Mouse (Mus musculus) limb, embryonic 13.5 days (tissue): ENCODE measurements around the gene Kars. TPM values are rescaled to one million over a fixed set of nuclear protein-coding genes. Genes with fewer than 3 reads are reported as not detected.

Source experiments
- ATAC-seq: fragments of 200-750 bp; cut with Nextera tagmentation; 2 replicates; pipeline ENCODE4 v1.8.0; 2017; ENCODE audit warnings: low read depth, moderate number of reproducible peaks, moderate TSS enrichment; ENCODE audit not compliant: low FRiP score
- H3K27ac ChIP-seq: fragments of 300-500 bp; sonication (generic); 2 replicates; pipeline ENCODE4 v1.5.1; 2015; ENCODE audit warnings: inconsistent platforms, mild to moderate bottlenecking, moderate library complexity
- H3K27me3 ChIP-seq: fragments of 300-500 bp; sonication (generic); 2 replicates; pipeline ENCODE4 v1.6.1; 2015; ENCODE audit warnings: mild to moderate bottlenecking, inconsistent platforms
- H3K36me3 ChIP-seq: fragments of 300-500 bp; sonication (generic); 2 replicates; pipeline ENCODE4 v1.6.1; 2015; ENCODE audit warnings: inconsistent platforms, mild to moderate bottlenecking, moderate library complexity
- H3K4me1 ChIP-seq: fragments of 300-500 bp; sonication (generic); 2 replicates; pipeline ENCODE4 v1.6.1; 2015; ENCODE audit warnings: inconsistent platforms
- H3K4me2 ChIP-seq: fragments of 300-500 bp; sonication (generic); replicated peaks from 2 replicates; pipeline ENCODE4 v1.6.1; 2015; ENCODE audit warnings: inconsistent platforms, mild to moderate bottlenecking, moderate library complexity
- H3K4me3 ChIP-seq: fragments of 300-500 bp; sonication (generic); 2 replicates; pipeline ENCODE4 v1.5.1; 2015; ENCODE audit warnings: moderate library complexity, mild to moderate bottlenecking, inconsistent platforms
- H3K9ac ChIP-seq: fragments of 300-500 bp; sonication (generic); 2 replicates; pipeline ENCODE4 v1.6.1; 2015; ENCODE audit warnings: mild to moderate bottlenecking, inconsistent platforms
- H3K9me3 ChIP-seq: fragments of 300-500 bp; sonication (generic); 2 replicates; pipeline ENCODE4 v1.6.1; 2016; ENCODE audit warnings: inconsistent platforms
- WGBS: fragments of 180-500 bp; shearing (Covaris S2); methylation state at CpG from one replicate; pipeline ENCODE4 v1.1.7; 2015; 5-methylcytosine and 5-hydroxymethylcytosine counted together
- polyA plus RNA-seq: library from polyadenylated mRNA; unstranded; fragments of >200 nt; fragmentation: Nextera tagmentation; extraction: Ambion mirVana; gene quantifications from 2 replicates; pipeline ENCODE4 v1.2.1, GENCODE M21; 2015

Kars gene
- polyA plus RNA-seq, 1 experiment from 2014 or later = 222 TPM

DNA sequence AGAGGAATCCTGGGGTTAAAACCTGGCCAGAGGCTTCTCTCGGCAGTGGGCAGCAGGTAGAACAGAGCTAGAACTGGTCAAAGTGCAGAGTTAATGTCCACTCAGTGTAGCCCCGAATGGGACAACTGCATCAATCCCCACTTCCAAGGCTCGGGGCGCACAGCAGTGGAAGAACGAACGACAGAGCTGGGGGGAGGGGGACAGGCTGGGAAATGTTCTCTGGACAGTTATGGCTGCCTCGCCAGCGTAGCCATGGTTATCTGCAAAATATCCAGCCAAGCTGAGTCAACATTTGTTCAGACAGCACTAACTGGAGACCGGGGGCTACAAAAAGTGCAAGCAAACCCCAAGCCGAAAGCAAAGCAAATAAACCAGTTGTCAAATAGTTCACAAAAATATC lies 33.0 kb downstream of the Kars start:
- Histone ChIP-seq H3K36me3 (peaks cover 71% of the 10 kb centered on the region), H3K9me3 (peaks cover 4% of the 10 kb centered on the region; the same call in 1 of the 2 replicates), H3K9ac (no peak overlapping the region), H3K27me3 (no peaks in the 10 kb centered on the region), H3K4me1 (no peaks in the 10 kb centered on the region), H3K4me3 (no peak overlapping the region), H3K4me2 (no peak overlapping the region), H3K27ac (no peak overlapping the region)
- ATAC-seq = no peak
- 86% methylated on average over 10 of the region's 10 CpGs for WGBS

DNA sequence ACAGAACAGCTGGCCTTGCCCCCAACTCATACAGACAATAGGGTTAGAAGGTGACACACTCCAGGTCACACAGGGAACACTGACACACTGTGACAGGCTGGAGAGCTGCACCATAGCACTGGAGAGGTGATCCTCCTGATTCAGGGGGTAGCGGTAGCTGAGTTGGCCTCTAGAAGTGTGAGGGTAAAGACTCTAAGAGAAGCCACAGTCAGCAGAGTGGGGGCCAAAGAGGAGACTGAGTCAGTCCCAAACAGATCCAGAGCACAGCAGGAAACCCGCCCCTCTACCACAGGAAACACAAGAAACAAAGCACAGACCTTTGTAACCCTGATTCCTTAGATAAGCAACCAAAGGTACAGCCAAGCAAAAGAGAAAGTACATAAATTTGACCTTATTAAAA lies 34.8 kb downstream of the Kars start:
- H3K27me3 ChIP-seq = no peaks in the 10 kb centered on the region
- H3K9ac ChIP-seq = no peak overlapping the region
- no peak overlapping the region for H3K4me3 ChIP-seq
- ATAC-seq = no peak
- H3K9me3 ChIP-seq = peaks cover 4% of the 10 kb centered on the region; the same call in 1 of the 2 replicates
- H3K36me3 ChIP-seq = peaks cover 68% of the 10 kb centered on the region
- 95% methylated on average over 2 of the region's 2 CpGs for WGBS
- H3K4me1 ChIP-seq = no peaks in the 10 kb centered on the region
- no peak overlapping the region for H3K4me2 ChIP-seq
- no peak overlapping the region for H3K27ac ChIP-seq

GRCm38 (mm10) chr8:111975706-111976105 lies 35.4 kb downstream of the Kars start:
- H3K27ac ChIP-seq = no peak overlapping the region
- H3K4me1 ChIP-seq = no peaks in the 10 kb centered on the region
- no peak overlapping the region for H3K4me2 ChIP-seq
- no peak overlapping the region for H3K4me3 ChIP-seq
- peaks cover 4% of the 10 kb centered on the region; the same call in 1 of the 2 replicates for H3K9me3 ChIP-seq
- no peaks in the 10 kb centered on the region for H3K27me3 ChIP-seq
- peaks cover 73% of the 10 kb centered on the region for H3K36me3 ChIP-seq
- ATAC-seq = no peak
- no peak overlapping the region for H3K9ac ChIP-seq
- whole genome bisulfite sequencing = 88% methylated on average over 2 of the region's 2 CpGs

DNA sequence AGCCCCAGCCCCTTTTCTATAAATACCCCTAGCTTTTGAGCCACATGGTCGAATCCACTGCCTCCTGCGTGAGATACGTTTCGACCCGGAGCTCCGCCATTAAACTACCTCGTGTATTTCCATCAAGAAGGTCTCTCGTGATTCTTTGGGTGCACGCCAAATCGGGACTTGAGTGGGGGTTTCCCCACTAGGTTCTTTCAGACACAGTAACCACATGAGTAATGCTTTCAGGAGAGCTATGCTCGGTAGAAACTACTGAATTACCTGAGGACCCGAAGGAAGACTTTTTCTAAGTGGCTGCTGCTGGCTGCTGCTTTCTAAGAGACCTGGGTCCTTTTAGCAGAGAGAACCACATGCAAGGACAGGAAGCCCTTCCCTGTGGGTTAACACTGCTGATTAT lies 37.0 kb downstream of the Kars start:
- no peaks in the 10 kb centered on the region for H3K4me1 ChIP-seq
- no peak overlapping the region for H3K4me3 ChIP-seq
- H3K9me3 ChIP-seq = peaks cover 4% of the 10 kb centered on the region; the same call in 1 of the 2 replicates
- H3K9ac ChIP-seq = no peak overlapping the region
- H3K27ac ChIP-seq = no peak overlapping the region
- H3K36me3 ChIP-seq = peaks cover 70% of the 10 kb centered on the region
- no peak overlapping the region for H3K4me2 ChIP-seq
- ATAC-seq = no peak
- H3K27me3 ChIP-seq = no peaks in the 10 kb centered on the region
- WGBS = 95% methylated on average over 12 of the region's 12 CpGs

- no peak overlapping the region for H3K9ac ChIP-seq
- ATAC-seq = no peak
- 36% methylated on average over 5 of the region's 5 CpGs for WGBS
- no peak overlapping the region for H3K27ac ChIP-seq
- peaks cover 35% of the 10 kb centered on the region for H3K36me3 ChIP-seq
- H3K4me1 ChIP-seq = peaks cover 8% of the 10 kb centered on the region; the same call in 1 of the 2 replicates
- H3K9me3 ChIP-seq = peaks cover under 1% of the 10 kb centered on the region; the same call in 1 of the 2 replicates
- H3K4me3 ChIP-seq = no peak overlapping the region
- H3K27me3 ChIP-seq = no peaks in the 10 kb centered on the region
- H3K4me2 ChIP-seq = no peak overlapping the region
These were observed 42.1 kb downstream of the Kars start for GRCm38 (mm10) chr8:111968991-111969390.

GRCm38 (mm10) chr8:111968541-111968940 lies 42.6 kb downstream of the Kars start:
- Histone ChIP-seq H3K4me1 (peaks cover 8% of the 10 kb centered on the region; the same call in 1 of the 2 replicates), H3K36me3 (peaks cover 31% of the 10 kb centered on the region)
- 87% methylated on average over 10 of the region's 10 CpGs for WGBS

GRCm38 (mm10) chr8:111967246-111967870 lies 43.8 kb downstream of the Kars start:
- no peak overlapping the region for H3K9ac ChIP-seq
- no peak overlapping the region for H3K4me3 ChIP-seq
- H3K9me3 ChIP-seq = no peaks in the 10 kb centered on the region
- WGBS = 90% methylated on average over 5 of the region's 5 CpGs
- H3K27ac ChIP-seq = no peak overlapping the region
- H3K36me3 ChIP-seq = peaks cover 23% of the 10 kb centered on the region
- H3K27me3 ChIP-seq = no peaks in the 10 kb centered on the region
- ATAC-seq = no peak
- H3K4me1 ChIP-seq = peaks cover 8% of the 10 kb centered on the region; the same call in 1 of the 2 replicates
- no peak overlapping the region for H3K4me2 ChIP-seq

More at GRCm38 (mm10) chr8:111968541-111968940, 42.6 kb downstream of the Kars start:
- Histone ChIP-seq H3K4me3 (no peak overlapping the region), H3K27ac (no peak overlapping the region), H3K9me3 (no peaks in the 10 kb centered on the region; the same call in 1 of the 2 replicates), H3K4me2 (no peak overlapping the region), H3K27me3 (no peaks in the 10 kb centered on the region), H3K9ac (no peak overlapping the region)
- ATAC-seq = no peak

DNA sequence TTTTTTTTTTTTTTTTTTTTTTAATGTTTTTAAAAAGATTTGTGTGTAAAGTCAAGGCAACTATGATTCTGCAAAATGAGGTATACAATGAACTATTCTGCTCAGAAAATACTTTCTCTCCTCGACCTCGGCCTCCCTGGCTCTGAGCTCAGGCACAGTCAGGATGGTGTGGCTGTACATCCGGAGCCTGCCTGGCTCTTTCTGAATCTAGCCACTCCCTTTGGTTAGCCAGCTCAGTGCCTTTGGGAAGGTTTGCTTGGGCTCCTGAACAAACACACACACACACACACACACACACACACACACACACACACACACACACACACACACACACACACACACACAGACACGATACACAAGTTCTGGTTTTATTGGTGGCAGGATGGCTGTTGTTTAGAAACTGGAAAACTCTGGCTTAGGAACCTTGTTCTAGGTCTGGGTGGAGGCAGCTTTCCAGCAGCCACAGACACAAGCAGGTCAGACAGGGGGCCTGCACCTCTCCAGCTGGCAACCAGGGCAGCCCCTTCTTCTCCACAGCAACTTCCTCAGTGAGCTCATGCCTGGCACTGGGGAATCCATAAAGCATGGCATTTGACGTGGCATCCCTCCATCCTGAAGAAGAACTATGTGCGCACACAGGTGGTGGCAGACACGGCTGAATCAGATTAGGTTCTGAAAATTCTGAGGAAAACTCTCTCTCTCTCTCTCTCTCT lies 46.1 kb downstream of the Kars start:
- no peak for ATAC-seq
- no peak overlapping the region for H3K4me3 ChIP-seq
- no peaks in the 10 kb centered on the region for H3K9me3 ChIP-seq
- H3K27ac ChIP-seq = no peak overlapping the region
- H3K36me3 ChIP-seq = peaks cover 8% of the 10 kb centered on the region
- WGBS = 58% methylated on average over 7 of the region's 7 CpGs
- peaks cover 8% of the 10 kb centered on the region; the same call in 1 of the 2 replicates for H3K4me1 ChIP-seq
- H3K27me3 ChIP-seq = no peaks in the 10 kb centered on the region
- no peak overlapping the region for H3K9ac ChIP-seq
- H3K4me2 ChIP-seq = no peak overlapping the region

DNA sequence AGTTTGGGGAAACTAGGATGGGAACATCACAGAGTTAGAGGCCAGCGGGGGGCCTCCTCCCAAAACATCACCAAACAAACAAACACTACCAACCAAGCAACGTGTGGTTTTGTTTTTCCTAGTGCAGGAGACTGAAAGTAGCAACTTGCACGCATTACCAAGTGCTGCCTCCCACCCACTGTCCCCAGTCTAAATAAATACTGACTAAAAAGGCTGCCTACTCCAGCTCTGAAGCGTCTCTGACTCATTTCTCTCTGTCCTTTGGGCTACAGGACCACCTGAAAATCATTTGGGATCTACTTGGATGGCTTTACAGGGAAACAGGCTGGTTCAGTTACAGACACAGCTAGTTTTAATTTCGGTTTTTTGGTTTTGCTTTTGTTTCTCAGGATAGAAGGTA lies 46.8 kb downstream of the Kars start:
- H3K4me2 ChIP-seq = no peak overlapping the region
- no peak overlapping the region for H3K4me3 ChIP-seq
- H3K4me1 ChIP-seq = peaks cover 8% of the 10 kb centered on the region; the same call in 1 of the 2 replicates
- WGBS = 50% methylated on average over 5 of the region's 5 CpGs
- no peak overlapping the region for H3K9ac ChIP-seq
- H3K36me3 ChIP-seq = peaks cover 12% of the 10 kb centered on the region
- H3K27me3 ChIP-seq = no peaks in the 10 kb centered on the region
- no peak for ATAC-seq
- no peak overlapping the region for H3K27ac ChIP-seq
- no peaks in the 10 kb centered on the region for H3K9me3 ChIP-seq

- WGBS = 85% methylated on average over 4 of the region's 4 CpGs
- Histone ChIP-seq H3K9ac (no peak overlapping the region), H3K4me3 (no peak overlapping the region), H3K9me3 (no peaks in the 10 kb centered on the region), H3K27ac (no peak overlapping the region), H3K27me3 (no peaks in the 10 kb centered on the region), H3K36me3 (peaks cover 13% of the 10 kb centered on the region), H3K4me1 (peaks cover 8% of the 10 kb centered on the region; the same call in 1 of the 2 replicates), H3K4me2 (no peak overlapping the region)
- no peak for ATAC-seq
These were observed 47.6 kb downstream of the Kars start for GRCm38 (mm10) chr8:111963546-111963945.

DNA sequence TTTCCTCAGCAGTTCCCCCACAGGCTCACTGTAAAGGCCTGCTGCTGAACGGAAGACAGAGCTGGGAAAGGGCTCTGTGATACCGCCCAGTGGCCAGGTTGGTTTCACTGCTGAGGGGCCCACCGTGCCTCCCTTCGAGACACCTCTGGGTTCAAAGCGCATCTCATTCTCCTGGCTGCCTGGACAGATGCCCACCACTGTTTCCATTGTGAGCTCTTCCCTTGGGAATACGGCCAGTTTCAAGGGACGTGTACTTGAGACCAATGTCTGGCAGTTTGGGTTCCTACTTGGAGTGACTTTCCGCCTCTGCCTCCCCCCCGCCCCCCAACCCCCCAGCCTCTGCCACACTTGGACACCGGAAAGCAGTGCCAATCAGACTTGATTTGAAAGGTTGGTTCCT lies 48.0 kb downstream of the Kars start:
- Histone ChIP-seq H3K4me1 (peaks cover 4% of the 10 kb centered on the region; the same call in 1 of the 2 replicates), H3K27ac (no peak overlapping the region), H3K9me3 (no peaks in the 10 kb centered on the region), H3K9ac (no peak overlapping the region; the same call in 1 of the 2 replicates), H3K27me3 (no peaks in the 10 kb centered on the region), H3K4me2 (no peak overlapping the region), H3K4me3 (no peak overlapping the region), H3K36me3 (peaks cover 18% of the 10 kb centered on the region)
- no peak for ATAC-seq
- 72% methylated on average over 10 of the region's 10 CpGs for WGBS

DNA sequence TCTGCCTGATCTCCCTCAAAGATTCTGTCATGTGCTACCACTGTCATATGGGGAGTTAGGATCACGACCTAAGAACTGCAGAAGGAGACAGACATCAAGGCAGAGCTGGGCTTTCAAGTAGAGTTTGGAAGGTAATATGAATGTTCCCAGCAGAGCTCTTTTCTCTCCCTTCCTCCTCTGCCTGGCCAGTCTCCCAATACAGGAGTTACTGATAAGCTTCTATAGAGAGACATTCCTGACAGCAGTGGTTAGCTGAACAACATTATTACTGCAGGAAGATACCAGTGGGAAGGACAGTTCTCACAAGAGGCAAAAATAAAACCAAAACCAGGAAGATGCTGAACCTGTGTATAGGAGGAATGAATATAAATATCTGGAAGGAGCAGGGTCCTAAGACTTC lies 48.5 kb downstream of the Kars start:
- 72% methylated on average over 1 of the region's 1 CpGs for WGBS
- H3K9me3 ChIP-seq = no peaks in the 10 kb centered on the region
- no peak overlapping the region for H3K4me3 ChIP-seq
- no peaks in the 10 kb centered on the region for H3K27me3 ChIP-seq
- no peaks in the 10 kb centered on the region for H3K4me1 ChIP-seq
- peaks cover 21% of the 10 kb centered on the region for H3K36me3 ChIP-seq
- no peak overlapping the region for H3K4me2 ChIP-seq
- H3K27ac ChIP-seq = no peak overlapping the region
- H3K9ac ChIP-seq = no peak overlapping the region
- ATAC-seq = no peak
